Mouse (Mus musculus): ENCODE measurements around the gene Il1rapl1. TPM values are rescaled to one million over a fixed set of nuclear protein-coding genes. Genes with fewer than 3 reads are reported as not detected.

The Il1rapl1 gene
- polyA plus RNA-seq, 1 experiment, result not detected

GRCm38 (mm10) chrX:86728803-86729202, 1386.6 kb downstream of the Il1rapl1 start:
- Histone ChIP-seq H3K36me3 (ENCODE audit: control insufficient read depth, insufficient read depth, low read length) (no peaks in the 10 kb centered on the region), H3K4me3 (ENCODE audit: low read depth, low read length) (no peak overlapping the region), H3K27me3 (ENCODE audit: control insufficient read depth, insufficient read depth, low read length) (no peaks in the 10 kb centered on the region), H3K4me1 (ENCODE audit: control insufficient read depth, insufficient read depth, insufficient read length, low read length) (no peaks in the 10 kb centered on the region), H3K27ac (ENCODE audit: insufficient read depth, low read depth, low read length) (no peak overlapping the region)
- TF ChIP-seq POLR2A (IDR thresholded peaks at IDR 0.05; ENCODE audit: low read depth, low read length) (no peak), CTCF (IDR thresholded peaks at IDR 0.05; ENCODE audit: extremely low read depth, insufficient read length, insufficient replicate concordance, low read depth, low read length) (no peak)
- whole genome bisulfite sequencing, result 53% methylated on average over 3 of the region's 3 CpGs

Measured in small intestine, adult 2 months (tissue).